Mouse (Mus musculus) embryo, embryonic 11.5 days (tissue): Measurements from ENCODE around the gene Sfrp5.

Experiments used
- DNase-seq: peaks from one replicate; pipeline ENCODE4 v3.0.0-alpha.2; 2012; ENCODE audit warnings: low read depth, low spot score

The Sfrp5 gene

GRCm38 (mm10) chr19:42201696-42202381 is at the start of gene Sfrp5:
TSS of gene Sfrp5 (minus strand) at chr19:42202252.
- DNase-seq, result no peak

DNA sequence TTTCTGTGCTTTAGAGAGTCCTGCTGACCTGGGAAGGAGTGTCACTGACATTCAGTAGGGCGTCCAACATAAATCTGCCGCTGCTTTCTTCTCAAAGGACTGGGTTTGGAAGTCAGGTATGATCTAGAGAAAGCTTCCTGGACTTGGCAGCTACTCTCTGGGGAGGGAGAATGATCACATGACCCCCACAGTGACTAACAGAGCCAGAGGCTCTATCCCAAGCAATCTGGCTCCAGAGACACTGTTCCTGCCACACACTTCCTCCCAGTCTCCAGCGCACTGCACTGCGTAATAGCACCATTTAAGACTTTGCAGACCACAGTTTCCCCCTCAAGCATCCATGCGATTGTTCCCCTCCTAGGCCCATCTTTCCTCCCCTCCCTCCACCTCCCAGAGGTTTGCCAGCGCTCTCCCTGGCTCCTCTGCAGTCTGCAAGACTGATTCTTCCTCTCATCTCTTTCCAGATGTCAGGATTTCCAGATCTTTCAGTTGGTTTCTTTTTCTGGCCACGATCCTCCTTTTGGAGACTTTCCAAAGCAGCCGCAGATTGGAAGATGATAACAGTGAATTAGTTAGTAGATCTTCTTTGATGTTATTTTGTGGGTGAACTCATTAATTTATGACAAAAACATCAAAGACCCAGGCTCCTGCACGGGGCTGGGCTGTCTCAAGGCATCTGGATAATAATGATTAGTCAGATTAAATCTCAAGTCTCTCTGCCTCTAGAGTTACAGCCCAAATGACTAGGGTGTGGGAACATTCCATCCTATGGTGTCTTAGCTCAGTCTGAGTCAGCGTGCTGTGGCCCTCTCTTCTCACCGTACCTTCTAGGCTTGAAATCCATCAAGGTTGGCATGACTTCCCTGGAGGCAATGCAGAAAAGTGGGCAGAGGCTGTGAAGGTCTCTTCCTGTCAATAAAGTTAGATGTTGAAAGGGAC is 48.2 kb upstream of the Sfrp5 start:
- no peak for DNase-seq

DNA sequence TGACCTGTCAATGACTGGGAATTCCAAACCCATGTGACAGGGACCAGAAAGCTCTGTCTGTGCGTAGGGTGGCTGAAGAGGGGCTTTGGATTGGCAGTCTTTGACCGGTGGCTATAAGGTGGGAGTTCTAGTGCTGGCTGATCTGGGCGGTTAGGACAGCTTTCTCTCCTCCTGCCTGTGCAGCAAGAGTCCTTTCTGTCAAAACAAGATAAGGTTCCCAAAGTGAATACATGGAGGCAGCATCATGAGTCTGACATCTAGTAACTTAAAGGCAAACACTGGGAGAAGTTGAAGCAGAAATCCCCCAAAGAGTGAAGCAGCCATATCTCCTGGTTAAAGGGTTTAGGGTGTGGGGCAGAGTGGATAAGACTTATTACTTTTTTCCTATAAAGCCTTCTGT is 45.5 kb upstream of the Sfrp5 start, which contains the start of gene Golga7b:
Gene Golga7b (plus strand): TSS at position 56 of the 400 bp plus-strand sequence.
- DNase-seq, result no peak

GRCm38 (mm10) chr19:42246626-42247025 is 44.6 kb upstream of the Sfrp5 start:
- DNase-seq, result no peak

- no peak for DNase-seq
These were observed 41.3 kb upstream of the Sfrp5 start for GRCm38 (mm10) chr19:42243401-42243800.

GRCm38 (mm10) chr19:42240881-42241280 is 38.8 kb upstream of the Sfrp5 start:
- DNase-seq, result no peak

DNA sequence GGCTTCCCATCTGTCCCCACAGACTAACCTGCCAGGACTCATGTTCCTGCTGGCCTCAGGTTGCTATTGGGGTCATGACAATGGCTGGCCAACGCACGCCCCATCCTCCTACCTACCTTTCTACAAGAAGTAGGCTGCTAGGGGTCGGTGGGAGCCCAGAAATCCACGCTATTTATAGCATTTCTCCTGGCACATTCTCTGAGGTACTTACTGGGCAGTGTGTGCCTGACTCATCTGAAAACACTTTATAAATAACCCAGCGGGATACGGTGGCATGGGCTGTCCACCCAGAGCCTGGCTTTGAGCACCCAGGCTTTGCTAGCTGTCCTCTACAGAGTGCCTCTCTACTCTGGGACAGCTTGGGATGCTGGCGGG is 36.3 kb upstream of the Sfrp5 start:
- no peak for DNase-seq

GRCm38 (mm10) chr19:42237602-42238340 is 35.7 kb upstream of the Sfrp5 start:
- DNase-seq, result no peak

DNA sequence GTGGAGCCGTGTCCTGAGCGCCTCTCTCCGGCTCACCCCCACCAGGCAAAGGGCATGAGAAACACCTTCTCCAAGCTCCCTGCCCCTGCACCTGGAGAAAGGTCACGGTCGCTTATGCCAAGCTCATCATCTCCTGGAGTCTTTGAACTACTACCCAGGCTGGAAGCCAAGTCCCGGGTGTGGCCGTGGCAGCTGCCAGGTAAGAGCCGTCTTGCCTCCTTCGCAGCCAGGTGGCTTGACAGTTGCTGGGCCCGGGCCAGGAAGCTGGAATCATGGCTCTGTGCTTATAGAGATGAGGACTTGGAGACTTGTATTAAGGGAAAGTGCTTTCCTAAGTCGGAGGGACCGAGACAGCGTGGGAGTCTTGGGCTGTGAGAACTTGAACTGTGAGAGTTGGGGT is 28.9 kb upstream of the Sfrp5 start:
- DNase-seq, result no peak

DNA sequence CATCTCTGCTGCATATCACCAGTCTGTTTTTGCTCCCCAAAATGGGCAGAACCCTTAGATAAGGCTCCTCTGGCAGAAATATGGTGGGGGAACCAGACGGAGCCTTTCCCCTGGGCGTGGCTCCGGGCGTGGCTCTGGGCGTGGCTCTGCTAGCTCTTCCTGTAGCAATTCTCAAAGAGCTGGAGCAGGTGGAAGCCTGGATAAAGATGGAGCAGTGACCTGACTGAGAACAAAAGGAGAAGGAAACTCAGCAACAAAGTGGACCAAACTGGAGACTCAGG is 28.2 kb upstream of the Sfrp5 start:
- DNase-seq, result no peak

GRCm38 (mm10) chr19:42229499-42230287 is 27.6 kb upstream of the Sfrp5 start:
- DNase-seq, result no peak

GRCm38 (mm10) chr19:42226451-42226850 is 24.4 kb upstream of the Sfrp5 start:
- DNase-seq, result no peak

DNA sequence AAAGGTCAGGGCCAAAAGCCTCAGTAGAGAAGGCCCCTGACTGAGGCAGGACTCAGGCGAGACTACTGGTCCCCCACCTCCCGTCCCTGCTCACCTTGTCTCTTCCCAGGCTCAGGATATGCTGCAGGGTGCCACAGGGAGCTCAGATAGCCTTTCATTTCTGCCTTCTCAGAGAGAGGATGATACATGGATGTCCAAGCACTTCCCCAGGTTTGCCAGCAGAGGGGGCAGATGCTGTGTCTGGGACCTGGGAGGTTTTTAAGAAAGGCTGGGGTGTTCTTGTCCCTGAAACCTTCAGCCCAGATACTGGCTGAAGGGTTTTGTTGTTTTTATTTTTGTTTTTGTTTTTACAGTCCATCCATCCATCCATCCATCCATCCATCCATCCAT is 15.3 kb upstream of the Sfrp5 start:
- DNase-seq, result no peak

GRCm38 (mm10) chr19:42216699-42217373 is 14.8 kb upstream of the Sfrp5 start:
- DNase-seq, result no peak

DNA sequence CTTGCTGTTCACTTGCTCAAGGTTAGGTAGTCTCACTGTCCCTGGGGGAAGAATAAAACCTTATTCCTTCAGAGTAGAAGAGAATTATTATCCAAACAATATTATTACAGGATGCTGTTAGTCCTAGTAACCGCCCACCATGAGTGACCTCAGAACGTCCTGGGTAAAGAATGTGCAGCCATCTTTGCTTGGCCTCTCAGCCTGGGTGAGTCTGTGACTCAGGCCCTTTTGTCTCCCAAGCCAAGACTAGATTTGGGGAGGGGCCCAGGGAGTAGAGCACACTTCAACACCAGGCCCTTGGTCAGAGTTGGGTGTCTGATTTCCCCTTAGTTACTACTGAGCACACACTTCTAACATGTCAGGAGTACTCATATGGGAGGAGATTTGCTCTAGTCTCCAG is 12.5 kb upstream of the Sfrp5 start:
- DNase-seq, result no peak

GRCm38 (mm10) chr19:42211936-42212335 is 9.9 kb upstream of the Sfrp5 start:
- no peak for DNase-seq

DNA sequence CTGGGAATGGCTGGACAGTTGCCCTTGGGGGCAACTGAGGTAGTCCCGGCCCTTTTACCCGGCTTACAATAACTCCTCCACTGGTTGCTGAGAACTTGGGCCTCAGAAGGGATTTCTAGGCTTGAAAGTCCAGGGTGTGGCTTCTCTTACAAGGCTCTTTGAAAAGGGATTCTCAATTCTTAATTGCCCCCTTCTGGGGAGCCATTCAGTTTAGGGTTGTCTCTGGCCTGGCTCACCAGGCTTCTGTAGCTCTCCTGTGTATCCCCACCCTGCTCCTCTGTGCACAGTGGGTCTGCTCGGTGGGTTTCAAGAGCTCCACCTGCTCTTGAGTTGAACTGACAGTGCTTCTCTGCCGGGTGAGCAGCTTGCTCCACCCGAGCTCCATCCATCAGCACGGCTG is 7.9 kb upstream of the Sfrp5 start:
- DNase-seq, result no peak

DNA sequence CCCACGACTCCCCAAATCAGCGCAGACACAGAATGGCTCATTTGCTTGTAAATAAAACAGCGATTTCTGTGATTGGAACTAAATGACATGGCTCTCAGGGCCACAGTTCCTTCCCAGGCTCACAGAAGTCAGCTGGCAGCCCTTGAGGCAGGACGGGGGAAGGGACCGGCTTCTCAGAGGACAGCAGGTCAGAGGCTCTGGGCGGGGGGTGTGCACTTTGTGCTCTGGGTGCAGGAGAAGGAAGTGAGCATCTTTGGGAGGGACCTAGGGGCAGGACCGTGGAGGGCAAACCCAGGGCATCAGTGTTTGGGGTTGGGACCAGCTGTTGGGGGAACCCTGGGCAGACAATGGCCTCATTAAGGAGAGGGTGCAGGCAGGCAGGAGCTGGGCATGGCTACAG is 7.4 kb upstream of the Sfrp5 start:
- no peak for DNase-seq

DNA sequence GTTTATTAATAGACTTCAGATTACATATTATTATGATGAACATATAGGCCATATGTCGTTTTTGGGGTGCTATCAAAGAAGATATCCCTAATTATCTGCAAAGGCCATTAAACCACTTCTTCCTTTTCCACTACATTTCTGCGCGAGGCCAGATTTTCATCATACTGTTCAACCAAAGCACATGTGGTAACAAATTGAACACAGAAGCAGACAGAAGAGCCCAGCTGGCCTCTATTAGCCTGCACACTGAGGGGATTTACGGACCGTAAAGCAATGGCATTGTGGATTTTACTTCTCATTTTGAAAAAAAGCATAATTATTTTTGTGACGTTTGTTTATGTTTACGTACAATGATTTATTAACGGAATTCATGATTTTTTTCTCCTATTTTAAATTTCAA is 3.1 kb upstream of the Sfrp5 start:
- no peak for DNase-seq

DNA sequence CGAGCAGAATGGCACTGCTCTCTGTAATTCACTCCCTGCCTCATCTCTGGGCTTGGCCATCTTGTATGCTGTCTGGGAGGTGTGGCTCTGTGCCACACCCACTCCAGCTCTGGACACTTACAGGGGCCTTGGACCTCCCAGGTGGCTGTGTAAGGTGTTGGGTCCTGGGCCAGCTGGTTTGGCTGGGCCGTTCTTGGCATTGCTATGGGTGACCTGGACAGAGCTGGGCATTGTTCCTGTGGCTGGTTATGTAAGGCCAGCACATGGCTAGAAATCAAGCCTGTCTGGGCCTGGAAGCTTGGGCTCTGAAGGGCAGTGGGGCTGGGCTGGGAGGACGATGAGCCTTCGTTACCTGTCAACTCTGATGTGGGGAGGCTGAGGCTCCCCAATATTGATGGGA is 2.3 kb upstream of the Sfrp5 start:
- DNase-seq, result no peak

DNA sequence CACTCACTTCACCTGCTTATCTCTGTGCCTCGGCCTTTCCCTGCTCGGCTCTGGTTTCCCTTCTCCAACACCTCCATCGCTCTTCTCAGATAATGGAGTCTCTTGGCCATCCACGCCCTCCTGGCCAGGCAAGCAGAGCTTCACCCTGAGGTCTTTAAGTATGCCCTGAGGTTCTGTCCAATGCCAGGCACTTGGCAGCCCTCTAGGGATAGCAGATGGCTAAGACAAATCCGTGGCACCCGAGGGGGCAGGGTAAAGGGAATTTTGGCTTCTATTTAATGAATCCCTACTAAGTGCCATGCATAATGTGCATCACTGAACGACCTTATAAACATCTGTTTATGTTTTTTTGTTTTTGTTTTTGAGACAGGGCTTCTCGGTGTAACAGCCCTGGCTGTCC is 415 bp upstream of the Sfrp5 start:
- DNase-seq, result no peak
